Mouse (Mus musculus) liver, postnatal 0 days (tissue): Measurements from ENCODE around the gene Gnpat.

Source experiments
- CTCF ChIP-seq: sonication (generic); IDR thresholded peaks from 2 replicates; pipeline ENCODE4 v1.5.1; 2016; ENCODE audit warnings: antibody characterized with exemption, low read depth
- EP300 ChIP-seq: IDR thresholded peaks from 2 replicates; pipeline ENCODE4 v1.6.1; 2016; ENCODE audit warnings: antibody characterized with exemption, low read depth, mild to moderate bottlenecking

DNA sequence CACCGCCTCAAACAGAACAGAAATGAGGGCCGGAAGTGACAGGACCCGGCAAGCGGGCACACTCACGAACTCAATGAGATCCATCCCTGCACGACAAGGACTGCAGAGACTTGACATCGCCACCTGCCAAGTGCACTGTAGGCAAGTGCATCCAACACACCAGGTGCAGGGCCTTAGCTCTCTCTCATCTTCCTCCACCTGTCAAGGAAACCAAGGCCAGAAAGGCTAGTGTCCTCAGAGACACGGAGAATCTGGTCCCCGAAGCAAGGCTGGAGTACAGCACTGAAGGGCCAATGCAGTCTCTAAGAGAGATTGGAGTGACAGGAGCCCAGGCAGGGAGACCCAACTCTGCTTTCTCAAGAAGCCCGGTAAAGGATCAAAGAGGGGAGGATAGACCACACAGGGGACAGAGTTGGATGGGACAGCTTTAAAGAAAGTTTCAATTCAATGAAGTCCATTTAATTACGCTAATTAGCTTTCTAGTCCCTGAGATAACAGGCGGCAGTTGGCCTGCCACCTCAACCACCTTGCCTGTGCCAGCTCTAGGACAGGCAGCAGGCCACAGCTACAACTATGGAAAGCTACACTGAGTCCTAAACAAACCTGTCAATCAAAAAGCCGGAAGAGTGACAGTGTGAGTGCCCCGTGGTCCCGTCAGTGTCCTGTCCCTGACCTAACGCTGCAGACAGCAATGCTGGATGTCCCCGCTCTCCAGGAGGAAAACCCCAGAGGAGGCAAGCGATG lies 55.1 kb downstream of the Gnpat start:
- no peak for TF ChIP-seq CTCF
- TF ChIP-seq EP300 = no peak
